Mouse (Mus musculus): Measurements from ENCODE around the gene Kptn.

Gene Kptn

GRCm38 (mm10) chr7:16119569-16120261 is at the start of gene Kptn:
TSS of gene Kptn (plus strand) at chr7:16119895.
- peak; percentile 94 for DNase-seq

- DNase-seq = no peak
Measured at GRCm38 (mm10) chr7:16070846-16071245, 48.8 kb upstream of the Kptn start.

GRCm38 (mm10) chr7:16071906-16072305 is 47.8 kb upstream of the Kptn start:
- no peak for DNase-seq

- DNase-seq = no peak
Measured at GRCm38 (mm10) chr7:16079947-16080346, 39.7 kb upstream of the Kptn start.

GRCm38 (mm10) chr7:16080581-16080980 is 39.1 kb upstream of the Kptn start:
- DNase-seq = no peak

- no peak for DNase-seq
Measured at GRCm38 (mm10) chr7:16083361-16083760, 36.3 kb upstream of the Kptn start.

- DNase-seq = no peak
Measured at GRCm38 (mm10) chr7:16087587-16087986, 32.1 kb upstream of the Kptn start.

GRCm38 (mm10) chr7:16094592-16094991 is 25.1 kb upstream of the Kptn start:
- no peak for DNase-seq

GRCm38 (mm10) chr7:16098021-16099017 is 21.4 kb upstream of the Kptn start, which contains the start of gene Napa:
TSS of gene Napa (plus strand) at chr7:16098458.
- DNase-seq = peak; percentile 98

- no peak for DNase-seq
Measured at GRCm38 (mm10) chr7:16099901-16100300, 19.8 kb upstream of the Kptn start.

- no peak for DNase-seq
Measured at GRCm38 (mm10) chr7:16101081-16101480, 18.6 kb upstream of the Kptn start.

GRCm38 (mm10) chr7:16101726-16102475 is 17.8 kb upstream of the Kptn start:
- no peak for DNase-seq

GRCm38 (mm10) chr7:16102686-16103226 is 16.9 kb upstream of the Kptn start:
- no peak for DNase-seq

- DNase-seq = no peak
Measured at GRCm38 (mm10) chr7:16103760-16104159, 15.9 kb upstream of the Kptn start.

GRCm38 (mm10) chr7:16104611-16105388 is 14.9 kb upstream of the Kptn start:
- DNase-seq = no peak

- no peak for DNase-seq
Measured at GRCm38 (mm10) chr7:16108886-16109542, 10.7 kb upstream of the Kptn start.

GRCm38 (mm10) chr7:16110158-16110557 is 9.5 kb upstream of the Kptn start:
- no peak for DNase-seq

GRCm38 (mm10) chr7:16111284-16112090 is 8.2 kb upstream of the Kptn start:
- DNase-seq = no peak

GRCm38 (mm10) chr7:16116418-16116817 is 3.3 kb upstream of the Kptn start:
- no peak for DNase-seq

- DNase-seq = no peak
Measured at GRCm38 (mm10) chr7:16117100-16117499, 2.6 kb upstream of the Kptn start.

- DNase-seq = no peak
Measured at GRCm38 (mm10) chr7:16120262-16120600, 536 bp downstream of the Kptn start.
